Mouse (Mus musculus) thymus, postnatal 0 days (tissue): ENCODE results near the gene Tsc1. TPM values are rescaled to one million over a fixed set of nuclear protein-coding genes. Genes with fewer than 3 reads are reported as not detected.

Experiments
- DNase-seq: peaks from one replicate; pipeline ENCODE4 v3.0.0-alpha.2; 2015; ENCODE audit warnings: low spot score
- microRNA-seq: library from miRNA; unstranded; fragments of <30 nt; microRNA quantifications from one replicate; pipeline ENCODE4, GENCODE M21; 2016; ENCODE audit warnings: borderline number of aligned reads
- polyA plus RNA-seq: library from polyadenylated mRNA; unstranded; fragments of >200 nt; fragmentation: Nextera tagmentation; extraction: Ambion mirVana; gene quantifications from 2 replicates; pipeline ENCODE4 v1.2.1, GENCODE M21; 2015

The Tsc1 gene
- polyA plus RNA-seq, 1 experiment from 2014 or later = 10.8 TPM

DNA sequence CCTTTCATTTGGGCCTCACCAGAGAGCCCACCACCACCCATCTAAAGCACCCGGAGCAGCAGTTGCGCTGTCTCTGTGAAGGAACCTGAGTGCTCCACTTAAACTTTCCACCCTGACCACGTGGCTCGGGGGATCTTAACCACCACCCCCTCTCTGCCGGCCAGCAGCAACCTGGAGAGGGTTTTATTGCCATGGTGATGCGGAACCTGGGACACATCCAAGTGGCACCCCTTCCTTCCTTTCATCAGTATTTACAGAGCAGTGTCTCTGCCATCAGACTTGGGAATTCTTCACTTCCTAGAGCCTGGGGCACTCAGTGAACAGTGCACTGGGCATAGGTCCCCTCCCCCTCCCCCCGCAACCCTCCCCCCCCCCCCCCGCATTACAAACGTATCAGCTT is 82.9 kb downstream of the Tsc1 start:
- DNase-seq = no peak

DNA sequence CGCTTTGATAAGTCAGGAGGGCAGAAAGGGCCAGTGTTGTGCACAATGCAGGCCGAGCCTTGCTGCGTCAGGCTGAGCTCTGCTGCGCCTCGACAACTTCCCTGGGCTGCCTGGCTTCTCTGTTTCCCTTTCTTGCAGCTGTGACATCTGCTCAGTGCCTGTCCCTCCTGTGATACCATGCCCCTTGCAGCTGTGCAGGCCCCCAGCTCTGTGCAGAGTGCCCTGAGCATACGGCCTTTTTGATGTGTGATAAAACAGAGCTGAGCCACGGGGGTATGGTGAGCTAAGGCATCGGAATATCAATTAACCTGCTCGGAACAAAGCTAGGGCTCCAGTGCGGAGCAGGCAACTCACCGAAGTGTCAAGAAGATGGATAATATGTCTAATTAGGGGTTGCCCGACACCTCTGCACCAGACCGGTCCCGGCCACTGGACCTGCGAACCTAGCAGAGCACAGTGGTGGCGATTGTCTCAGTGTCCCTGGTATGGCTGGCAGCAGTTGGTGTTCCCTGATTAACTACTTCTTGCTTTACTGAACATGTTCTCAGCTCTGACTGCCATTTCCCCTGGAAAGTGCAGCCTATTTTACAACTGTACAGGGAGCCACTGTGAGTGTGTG is 86.9 kb downstream of the Tsc1 start:
- peak; percentile 55 for DNase-seq

DNA sequence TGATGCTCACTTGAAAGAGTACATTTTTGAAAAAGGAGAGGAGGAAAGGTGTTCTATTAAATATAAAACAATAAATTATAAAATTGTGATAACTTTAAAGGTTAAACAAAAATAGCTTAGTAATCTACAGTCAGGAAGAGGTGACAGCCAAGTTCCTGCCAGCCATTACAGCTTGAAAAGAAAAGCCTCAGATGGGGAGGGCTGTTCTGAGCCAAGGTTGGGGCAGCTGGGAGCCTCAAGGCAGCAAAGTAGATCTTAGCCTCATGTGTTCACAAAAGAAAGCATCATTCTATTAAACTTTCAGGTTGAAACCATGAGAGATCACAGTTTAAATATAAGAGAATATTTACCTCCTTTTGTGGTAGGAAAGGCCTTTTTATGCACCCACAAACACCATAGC is 89.6 kb downstream of the Tsc1 start:
- no peak for DNase-seq

DNA sequence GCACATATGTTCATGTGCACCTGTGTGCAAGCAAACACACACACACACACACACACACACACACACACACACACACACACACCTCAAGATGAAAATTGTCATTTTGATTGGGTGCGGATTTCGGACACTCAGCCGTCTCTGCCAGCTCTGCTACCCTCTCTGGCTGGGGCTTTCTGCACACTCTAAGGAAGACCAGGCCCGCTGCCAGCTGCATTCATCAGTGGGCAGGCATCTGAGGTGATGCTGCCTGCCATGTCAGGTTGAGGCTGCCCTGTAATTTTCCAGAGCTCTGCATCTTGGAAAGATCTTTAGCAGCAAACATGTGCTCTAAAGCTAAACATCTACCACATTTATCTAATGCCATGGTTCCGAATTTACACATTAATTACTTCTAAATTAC is 96.1 kb downstream of the Tsc1 start:
- DNase-seq = no peak

DNA sequence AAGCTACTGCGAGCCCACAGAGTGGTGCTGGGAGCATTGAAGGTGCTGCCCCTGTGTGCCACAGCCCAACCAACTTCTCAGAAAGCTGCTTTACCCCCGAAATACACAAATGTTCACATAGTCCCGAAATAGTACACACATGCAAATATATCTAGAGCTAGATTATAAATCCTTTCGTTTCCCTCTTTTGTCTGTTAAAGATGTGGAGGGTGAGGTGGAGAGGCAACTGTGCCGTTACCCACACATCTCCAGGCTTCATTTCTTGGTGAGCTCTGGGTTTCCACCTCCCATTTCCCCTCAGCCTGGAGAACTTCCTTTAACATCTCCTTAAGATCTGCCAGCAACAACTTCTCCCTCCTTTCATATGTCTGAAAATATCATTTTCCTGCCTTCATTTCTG is 99.1 kb downstream of the Tsc1 start:
- DNase-seq = no peak

Small RNA genes lying within 50 kb of the gene (microRNA-seq; reads per million reads assigned to microRNA genes)
- not detected for gene Gm22824
- gene Mir3088 = 2.5 reads per million

Other genes starting within 250 kb of the Tsc1 start
- gene Ppp1r26, start 194.4 kb upstream of the Tsc1 start, polyA plus RNA-seq = 0.16 and 0.24 TPM in 2 replicates
- gene 1700007K13Rik, start 174.9 kb upstream of the Tsc1 start, polyA plus RNA-seq = 0.57 and 1.3 TPM in 2 replicates
- gene Mrps2, start 173.2 kb upstream of the Tsc1 start, polyA plus RNA-seq = 34.4 and 39.5 TPM in 2 replicates
- gene Gbgt1, start 144.3 kb upstream of the Tsc1 start, polyA plus RNA-seq = 0.35 and 0.88 TPM in 2 replicates
- 2.6 and 3.6 TPM in 2 replicates for gene Gm10134, start 135.1 kb upstream of the Tsc1 start, polyA plus RNA-seq
- 13.3 and 15.7 TPM in 2 replicates for gene Ralgds, start 128.1 kb upstream of the Tsc1 start, polyA plus RNA-seq
- 0.44 and 0.50 TPM in 2 replicates for gene Cel, start 77.8 kb upstream of the Tsc1 start, polyA plus RNA-seq
- 18.8 and 20.7 TPM in 2 replicates for gene Gtf3c5, start 57.5 kb upstream of the Tsc1 start, polyA plus RNA-seq
- gene Gfi1b, start 19.2 kb upstream of the Tsc1 start, polyA plus RNA-seq = 1.1 and 1.8 TPM in 2 replicates
- gene Spaca9, start 58.5 kb downstream of the Tsc1 start, polyA plus RNA-seq = 1.9 and 3.2 TPM in 2 replicates
- gene Ak8, start 58.9 kb downstream of the Tsc1 start, polyA plus RNA-seq = 0.90 and 1.0 TPM in 2 replicates
- 7.0 and 7.8 TPM in 2 replicates for gene Gtf3c4, start 199.1 kb downstream of the Tsc1 start, polyA plus RNA-seq
- 15.7 and 17.5 TPM in 2 replicates for gene Ddx31, start 199.2 kb downstream of the Tsc1 start, polyA plus RNA-seq